Mouse (Mus musculus): ENCODE measurements around the gene Tmem248. TPM values are rescaled to one million over a fixed set of nuclear protein-coding genes. Genes with fewer than 3 reads are reported as not detected.

Gene Tmem248
- total and polyA plus RNA-seq, 2 experiments: 19.8 to 34.3 TPM

DNA sequence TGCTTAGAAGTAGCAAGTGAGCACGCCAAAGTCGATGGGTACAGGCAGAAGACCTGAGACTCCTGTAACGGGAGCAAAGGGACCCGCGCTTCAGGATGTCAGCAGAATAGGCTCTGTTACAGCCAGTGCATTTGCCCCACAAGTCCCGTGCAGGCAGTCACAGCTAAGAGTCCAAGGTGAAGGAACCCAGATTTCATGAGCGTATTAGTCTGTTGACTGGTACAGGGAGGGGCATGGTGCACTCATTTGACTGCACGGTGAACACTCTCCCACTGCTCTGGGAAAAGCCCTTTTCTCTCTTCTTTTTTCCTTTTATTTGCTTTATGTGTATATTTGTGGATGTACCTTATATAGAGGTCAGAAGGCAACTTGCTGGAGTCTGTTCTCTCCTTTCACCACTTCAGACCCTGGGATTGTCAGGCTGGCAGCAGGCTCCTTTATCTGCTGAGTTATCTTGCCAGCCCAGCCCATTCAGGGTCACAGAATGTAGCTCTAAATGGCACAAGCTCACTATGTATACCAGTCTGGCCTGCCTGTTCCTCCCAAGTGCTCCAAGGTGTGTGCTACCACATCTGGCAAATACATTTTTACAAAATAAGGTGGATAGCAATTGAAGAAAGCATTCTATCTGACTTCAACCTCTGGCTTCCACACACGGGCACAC, 32.6 kb upstream of the Tmem248 start:
- peak overlapping the region; percentile 47 for H3K27ac ChIP-seq (replicated peaks; ENCODE audit: insufficient read depth, low read depth, low read length)
- peaks cover 16% of the 10 kb centered on the region for H3K4me1 ChIP-seq (ENCODE audit: control insufficient read depth, insufficient read depth, low read length)
- peaks cover 31% of the 10 kb centered on the region; the same call in 1 of the 2 replicates for H3K79me2 ChIP-seq (ENCODE audit: control insufficient read depth, insufficient read depth, low read length)
- no peaks in the 10 kb centered on the region for H3K27me3 ChIP-seq (ENCODE audit: control insufficient read depth, insufficient read depth, low read length)
- TF ChIP-seq POLR2A (IDR thresholded peaks at IDR 0.05; ENCODE audit: extremely low read depth, insufficient read depth, low read length) (no peak), CTCF (IDR thresholded peaks at IDR 0.05; ENCODE audit: low read depth, low read length) (no peak)
- peak; percentile 77 for DNase-seq (ENCODE audit: extremely low read depth, low read depth, low spot score)
- WGBS: 52% methylated on average over 9 of the region's 9 CpGs
- peaks cover 7% of the 10 kb centered on the region; the same call in 1 of the 2 replicates for H3K36me3 ChIP-seq (ENCODE audit: control insufficient read depth, insufficient read depth, low read length)
- H3K4me3 ChIP-seq (ENCODE audit: insufficient read depth, low read depth, low read length): no peak overlapping the region
- H3K9ac ChIP-seq (ENCODE audit: low read depth, low read length): no peak overlapping the region

DNA sequence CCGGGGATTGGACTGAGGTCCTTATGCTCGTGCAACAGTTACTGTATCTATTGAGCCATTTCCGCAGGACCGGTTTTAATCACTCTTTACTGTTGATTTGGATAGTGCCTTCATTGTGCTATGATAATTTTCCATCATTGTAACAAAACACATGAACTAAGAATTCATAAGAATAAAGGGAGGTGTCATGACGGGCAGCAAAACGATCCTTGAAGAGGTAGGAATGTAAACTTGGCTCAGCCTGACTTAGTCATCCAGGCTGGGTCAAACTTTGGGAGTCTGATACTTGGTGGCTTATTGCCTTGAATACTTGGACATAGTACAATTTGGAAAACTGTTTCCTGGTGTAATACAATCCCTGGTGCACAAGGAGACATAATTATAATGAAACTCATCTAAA, 31.6 kb upstream of the Tmem248 start:
- Histone ChIP-seq H3K36me3 (ENCODE audit: control insufficient read depth, insufficient read depth, low read length) (peaks cover 12% of the 10 kb centered on the region; the same call in 1 of the 2 replicates), H3K79me2 (ENCODE audit: control insufficient read depth, insufficient read depth, low read length) (peaks cover 26% of the 10 kb centered on the region; the same call in 1 of the 2 replicates), H3K9ac (ENCODE audit: low read depth, low read length) (no peak overlapping the region), H3K27ac (replicated peaks; ENCODE audit: insufficient read depth, low read depth, low read length) (no peak overlapping the region), H3K27me3 (ENCODE audit: control insufficient read depth, insufficient read depth, low read length) (no peaks in the 10 kb centered on the region), H3K4me1 (ENCODE audit: control insufficient read depth, insufficient read depth, low read length) (peaks cover 22% of the 10 kb centered on the region), H3K4me3 (ENCODE audit: insufficient read depth, low read depth, low read length) (no peak overlapping the region)
- DNase-seq (ENCODE audit: extremely low read depth, low read depth, low spot score): no peak
- 41% methylated on average over 6 of the region's 6 CpGs for WGBS
- TF ChIP-seq POLR2A (IDR thresholded peaks at IDR 0.05; ENCODE audit: extremely low read depth, insufficient read depth, low read length): no peak
- no peak for TF ChIP-seq CTCF (IDR thresholded peaks at IDR 0.05; ENCODE audit: low read depth, low read length)

DNA sequence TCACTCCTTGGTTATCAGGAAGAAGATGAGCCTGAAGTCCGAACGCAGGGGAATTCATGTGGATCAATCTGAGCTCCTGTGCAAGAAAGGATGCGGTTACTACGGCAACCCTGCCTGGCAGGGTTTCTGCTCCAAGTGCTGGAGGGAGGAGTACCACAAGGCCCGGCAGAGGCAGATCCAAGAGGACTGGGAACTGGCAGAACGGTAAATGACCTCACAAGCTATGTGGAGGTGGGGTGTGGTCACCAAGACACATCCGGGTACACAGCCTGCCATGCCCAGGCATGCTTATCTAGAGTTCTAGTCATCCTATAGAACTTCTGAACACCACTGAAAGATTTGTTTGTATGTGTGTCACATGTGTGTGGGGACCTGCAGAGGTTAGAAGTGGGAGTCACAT, 29.5 kb upstream of the Tmem248 start:
- TF ChIP-seq POLR2A (IDR thresholded peaks at IDR 0.05; ENCODE audit: extremely low read depth, insufficient read depth, low read length) (no peak), CTCF (IDR thresholded peaks at IDR 0.05; ENCODE audit: low read depth, low read length) (no peak)
- no peak for DNase-seq (ENCODE audit: extremely low read depth, low read depth, low spot score)
- Histone ChIP-seq H3K4me3 (ENCODE audit: insufficient read depth, low read depth, low read length) (no peak overlapping the region), H3K27ac (replicated peaks; ENCODE audit: insufficient read depth, low read depth, low read length) (no peak overlapping the region), H3K4me1 (ENCODE audit: control insufficient read depth, insufficient read depth, low read length) (peaks cover 34% of the 10 kb centered on the region), H3K9ac (ENCODE audit: low read depth, low read length) (no peak overlapping the region), H3K36me3 (ENCODE audit: control insufficient read depth, insufficient read depth, low read length) (peaks cover 22% of the 10 kb centered on the region), H3K79me2 (ENCODE audit: control insufficient read depth, insufficient read depth, low read length) (peaks cover 16% of the 10 kb centered on the region; the same call in 1 of the 2 replicates), H3K27me3 (ENCODE audit: control insufficient read depth, insufficient read depth, low read length) (no peaks in the 10 kb centered on the region)
- 77% methylated on average over 7 of the region's 7 CpGs for WGBS

DNA sequence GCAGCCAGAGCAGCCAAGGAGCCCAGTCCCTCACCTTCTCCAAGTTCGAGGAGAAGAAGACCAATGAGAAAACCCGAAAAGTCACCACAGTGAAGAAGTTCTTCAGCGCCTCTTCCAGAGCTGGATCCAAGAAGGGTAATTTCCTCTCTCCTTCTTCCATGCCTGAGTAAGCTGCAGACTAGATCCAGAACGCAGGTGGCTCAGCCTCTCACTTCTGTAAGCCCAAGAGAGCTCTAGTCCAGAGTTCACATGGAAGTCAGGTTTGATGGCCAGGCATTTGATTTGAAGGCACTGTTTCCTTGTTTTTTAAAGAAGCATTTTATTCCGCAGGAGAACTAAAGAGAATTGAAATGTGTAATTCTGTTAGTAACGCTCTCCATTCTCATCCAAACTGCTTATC, 26.0 kb upstream of the Tmem248 start:
- no peak overlapping the region for H3K4me3 ChIP-seq (ENCODE audit: insufficient read depth, low read depth, low read length)
- H3K36me3 ChIP-seq (ENCODE audit: control insufficient read depth, insufficient read depth, low read length): peaks cover 31% of the 10 kb centered on the region
- H3K9ac ChIP-seq (ENCODE audit: low read depth, low read length): no peak overlapping the region; the same call in 1 of the 2 replicates
- WGBS: 64% methylated on average over 6 of the region's 6 CpGs
- no peaks in the 10 kb centered on the region for H3K27me3 ChIP-seq (ENCODE audit: control insufficient read depth, insufficient read depth, low read length)
- DNase-seq (ENCODE audit: extremely low read depth, low read depth, low spot score): peak; percentile 73
- peaks cover 12% of the 10 kb centered on the region; the same call in 1 of the 2 replicates for H3K79me2 ChIP-seq (ENCODE audit: control insufficient read depth, insufficient read depth, low read length)
- H3K4me1 ChIP-seq (ENCODE audit: control insufficient read depth, insufficient read depth, low read length): peaks cover 35% of the 10 kb centered on the region
- no peak for TF ChIP-seq POLR2A (IDR thresholded peaks at IDR 0.05; ENCODE audit: extremely low read depth, insufficient read depth, low read length)
- no peak for TF ChIP-seq CTCF (IDR thresholded peaks at IDR 0.05; ENCODE audit: low read depth, low read length)
- peak overlapping the region; percentile 60 for H3K27ac ChIP-seq (replicated peaks; ENCODE audit: insufficient read depth, low read depth, low read length)

DNA sequence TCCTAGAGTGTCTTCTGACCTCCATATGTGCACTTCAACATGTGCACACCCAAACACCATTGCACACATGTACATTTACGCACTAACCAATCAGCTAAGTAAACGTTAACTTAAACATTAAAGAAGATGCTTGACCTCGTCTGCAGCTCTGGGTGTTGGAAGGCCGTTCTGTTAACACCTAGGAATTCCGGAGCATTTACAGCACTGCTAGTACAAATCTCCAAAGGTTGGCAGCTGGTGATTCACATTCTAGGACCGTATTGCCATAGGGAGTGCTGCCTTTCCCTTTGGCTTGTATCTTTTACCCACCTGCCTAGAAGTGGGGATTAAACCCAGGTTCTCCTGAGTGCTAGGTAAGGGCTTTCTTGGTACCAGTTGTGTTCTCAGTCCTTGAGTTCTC, 25.0 kb upstream of the Tmem248 start:
- peaks cover 13% of the 10 kb centered on the region; the same call in 1 of the 2 replicates for H3K79me2 ChIP-seq (ENCODE audit: control insufficient read depth, insufficient read depth, low read length)
- H3K4me3 ChIP-seq (ENCODE audit: insufficient read depth, low read depth, low read length): no peak overlapping the region
- peak overlapping the region; percentile 78 for H3K27ac ChIP-seq (replicated peaks; ENCODE audit: insufficient read depth, low read depth, low read length)
- DNase-seq (ENCODE audit: extremely low read depth, low read depth, low spot score): no peak
- H3K4me1 ChIP-seq (ENCODE audit: control insufficient read depth, insufficient read depth, low read length): peaks cover 37% of the 10 kb centered on the region
- no peaks in the 10 kb centered on the region for H3K27me3 ChIP-seq (ENCODE audit: control insufficient read depth, insufficient read depth, low read length)
- 90% methylated on average over 6 of the region's 6 CpGs for WGBS
- H3K9ac ChIP-seq (ENCODE audit: low read depth, low read length): no peak overlapping the region
- TF ChIP-seq POLR2A (IDR thresholded peaks at IDR 0.05; ENCODE audit: extremely low read depth, insufficient read depth, low read length): no peak
- no peak for TF ChIP-seq CTCF (IDR thresholded peaks at IDR 0.05; ENCODE audit: low read depth, low read length)
- peaks cover 33% of the 10 kb centered on the region for H3K36me3 ChIP-seq (ENCODE audit: control insufficient read depth, insufficient read depth, low read length)

DNA sequence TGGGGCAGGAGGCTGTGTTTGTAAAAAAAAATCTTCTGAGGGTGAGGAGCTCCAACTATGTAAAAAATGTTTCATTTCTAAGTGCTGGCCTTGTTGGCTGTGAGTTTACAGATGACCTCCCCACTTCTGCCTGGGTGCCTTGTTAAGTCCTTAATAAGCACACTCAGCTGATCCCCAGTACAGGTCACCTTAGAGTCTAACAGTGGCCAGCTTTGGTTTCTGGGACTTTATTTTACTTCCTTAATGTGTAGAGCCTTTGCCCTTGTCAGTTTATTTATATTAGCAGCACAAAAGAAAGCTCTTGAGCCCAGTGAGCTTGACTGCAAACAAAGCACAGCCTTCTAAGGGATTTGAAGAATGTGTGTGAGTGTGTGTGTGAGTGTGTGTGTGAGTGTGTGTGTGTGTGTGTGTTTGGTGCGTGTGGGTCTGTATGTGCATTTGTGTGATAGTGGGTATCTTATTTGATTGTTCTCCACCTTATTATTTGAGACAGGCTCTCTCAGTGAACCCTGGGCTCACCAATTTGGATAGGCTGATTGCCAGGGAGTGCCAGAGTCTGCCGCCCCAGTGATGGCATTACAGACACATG, 24.4 kb upstream of the Tmem248 start:
- 7% methylated on average over 2 of the region's 2 CpGs for WGBS
- peaks cover 10% of the 10 kb centered on the region; the same call in 1 of the 2 replicates for H3K79me2 ChIP-seq (ENCODE audit: control insufficient read depth, insufficient read depth, low read length)
- TF ChIP-seq CTCF (IDR thresholded peaks at IDR 0.05; ENCODE audit: low read depth, low read length) (no peak), POLR2A (IDR thresholded peaks at IDR 0.05; ENCODE audit: extremely low read depth, insufficient read depth, low read length) (no peak)
- H3K9ac ChIP-seq (ENCODE audit: low read depth, low read length): no peak overlapping the region
- H3K36me3 ChIP-seq (ENCODE audit: control insufficient read depth, insufficient read depth, low read length): peaks cover 35% of the 10 kb centered on the region
- peaks cover 37% of the 10 kb centered on the region for H3K4me1 ChIP-seq (ENCODE audit: control insufficient read depth, insufficient read depth, low read length)
- no peaks in the 10 kb centered on the region for H3K27me3 ChIP-seq (ENCODE audit: control insufficient read depth, insufficient read depth, low read length)
- H3K27ac ChIP-seq (replicated peaks; ENCODE audit: insufficient read depth, low read depth, low read length): peak overlapping the region; percentile 78
- DNase-seq (ENCODE audit: extremely low read depth, low read depth, low spot score): peak; percentile 72
- no peak overlapping the region for H3K4me3 ChIP-seq (ENCODE audit: insufficient read depth, low read depth, low read length)

Measured in liver, adult 2 months (tissue).